Mouse (Mus musculus) lung, postnatal 0 days (tissue): ENCODE measurements around the gene Cldn11.

Experiments
- CTCF ChIP-seq: IDR thresholded peaks from 2 replicates; pipeline ENCODE4 v1.5.1; 2016; ENCODE audit warnings: antibody characterized with exemption, mild to moderate bottlenecking
- EP300 ChIP-seq: IDR thresholded peaks from 2 replicates; pipeline ENCODE4 v1.6.1; 2016; ENCODE audit warnings: antibody characterized with exemption, mild to moderate bottlenecking, control low read depth

GRCm38 (mm10) chr3:31203947-31204346 is 54.2 kb downstream of the Cldn11 start:
- no peak for TF ChIP-seq CTCF
- no peak for TF ChIP-seq EP300
